Comparison of ENCODE assay signal across 15 mouse cellular contexts in the genomic region with DNA sequence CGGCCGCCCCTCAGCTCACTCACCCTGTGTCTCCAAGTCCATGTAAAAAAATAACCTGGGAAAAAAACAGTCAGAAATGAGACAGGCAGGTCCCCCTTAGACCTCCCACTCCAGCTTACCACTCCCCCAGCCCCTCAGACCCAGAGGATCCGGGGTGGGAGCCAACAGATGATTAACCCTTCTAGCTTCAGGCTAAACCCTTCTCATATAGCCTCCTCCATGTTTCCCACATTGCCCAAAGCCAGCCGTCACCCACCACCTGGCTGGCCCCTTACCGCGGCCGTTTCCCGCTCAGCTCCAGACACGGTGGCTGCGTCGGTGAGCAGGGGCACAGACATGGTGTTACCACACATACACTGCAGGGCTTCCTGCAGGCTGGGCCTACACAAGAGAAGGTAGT. TPM values are rescaled to one million over a fixed set of nuclear protein-coding genes. Genes with fewer than 3 reads are reported as not detected.
DNase-seq lines count a peak whose midpoint lies in the region; ATAC-seq lines count a peak whose summit lies in the region.
"Had no signal": no experiment of that assay in that cellular context is flagged by ENCODE, and none has a peak within 500 bp of the region (broad histone marks: within the 10 kb centered on the region; RNA-seq: fewer than 3 reads in every experiment).

No protein-coding gene starts in this region.

- no peak for ATAC-seq in activated CD4-positive, CD25-positive, alpha-beta regulatory T cell, adult 4 months
- ATAC-seq: inflammation-experienced regulatory T-cells, adult 6 months had no signal

- DNase-seq in cerebellum, adult 9-11 months: peak; percentile 39
- DNase-seq in cerebellum, postnatal 25 days: no peak
- peak; percentile 10 for DNase-seq in kidney, postnatal 10 days
- DNase-seq in kidney, postnatal 25 days: no peak
- peak; percentile 43 for DNase-seq in testis, postnatal 10 days (ENCODE audit: low spot score)
- no peak for DNase-seq in testis, postnatal 14 days (ENCODE audit: low spot score)
- DNase-seq in yolk sac, embryonic 10.5 days (ENCODE audit: low spot score): no peak
- DNase-seq: adrenal gland, postnatal 10 days; gastrocnemius, postnatal 25 days; kidney, postnatal 36 days; lung, postnatal 4 days; retina, postnatal 1 day; thymus, adult 18-20 months had no signal

RNA-seq across cellular contexts. Expression of gene Lypla2, which starts 1.8 kb away (rescaled TPM):
- 10 to 100 TPM; 80.4 to 88.8 TPM for polyA plus RNA-seq in activated CD4-positive, CD25-positive, alpha-beta regulatory T cell, adult 4 months (2017; shearing (Covaris generic))

RNA-seq across cellular contexts. Expression of gene Gale, which starts 7.1 kb away (rescaled TPM):
- polyA plus RNA-seq in activated CD4-positive, CD25-positive, alpha-beta regulatory T cell, adult 4 months (2017; shearing (Covaris generic)): 10 to 100 TPM; 14.3 to 22.8 TPM

RNA-seq across cellular contexts. Expression of gene Pithd1, which starts 16.5 kb away (rescaled TPM):
- polyA plus RNA-seq in activated CD4-positive, CD25-positive, alpha-beta regulatory T cell, adult 4 months (2017; shearing (Covaris generic)): 1 to 10 TPM; 7.7 to 8.8 TPM

RNA-seq across cellular contexts. Expression of gene Hmgcl, which starts 24.3 kb away (rescaled TPM):
- 10 to 100 TPM; 73.0 to 74.3 TPM for polyA plus RNA-seq in activated CD4-positive, CD25-positive, alpha-beta regulatory T cell, adult 4 months (2017; shearing (Covaris generic))

RNA-seq across cellular contexts. Expression of gene Fuca1, which starts 50.0 kb away (rescaled TPM):
- polyA plus RNA-seq in activated CD4-positive, CD25-positive, alpha-beta regulatory T cell, adult 4 months (2017; shearing (Covaris generic)): 10 to 100 TPM; 74.0 to 98.1 TPM

Comparison
In these comparisons a context has a peak if more than half of its experiments do, and no peak if none do; other contexts are left out.
1. DNase-seq: peak in cerebellum, adult 9-11 months (single experiment), kidney, postnatal 10 days (single experiment) and testis, postnatal 10 days (single experiment); none in cerebellum, postnatal 25 days (0 of 2), kidney, postnatal 25 days (0 of 2), testis, postnatal 14 days (single experiment) and yolk sac, embryonic 10.5 days (single experiment).